Mouse (Mus musculus): ENCODE results near the gene Rhbdd3.

Rhbdd3 gene

DNA sequence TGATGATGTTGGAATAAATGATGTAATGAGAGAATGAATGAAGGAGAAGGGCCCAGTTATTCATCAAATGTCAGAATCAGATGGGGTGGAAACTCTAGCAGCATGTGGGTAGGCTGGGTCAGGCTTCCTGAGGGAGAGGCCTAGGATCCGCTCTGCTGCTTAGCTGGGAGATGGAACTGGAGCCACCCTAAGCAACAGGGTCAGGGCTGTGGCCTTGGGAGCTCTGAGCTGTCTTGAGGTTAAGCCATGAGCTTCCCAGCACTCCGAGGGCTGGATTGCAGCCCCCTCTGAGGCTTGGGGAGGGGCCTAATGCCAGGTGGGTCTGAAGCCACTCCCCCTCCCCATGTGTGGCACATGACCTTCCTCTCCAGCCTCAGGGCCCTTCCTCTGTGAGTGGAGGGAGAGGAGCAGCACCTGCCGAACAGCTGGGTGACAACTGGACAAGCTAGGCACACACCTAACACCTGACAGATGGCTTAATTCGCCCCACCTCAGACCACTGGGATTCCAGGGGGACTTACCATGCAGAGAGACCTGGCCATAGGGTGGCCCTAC lies 31.5 kb downstream of the Rhbdd3 start:
- no peak for DNase-seq

DNA sequence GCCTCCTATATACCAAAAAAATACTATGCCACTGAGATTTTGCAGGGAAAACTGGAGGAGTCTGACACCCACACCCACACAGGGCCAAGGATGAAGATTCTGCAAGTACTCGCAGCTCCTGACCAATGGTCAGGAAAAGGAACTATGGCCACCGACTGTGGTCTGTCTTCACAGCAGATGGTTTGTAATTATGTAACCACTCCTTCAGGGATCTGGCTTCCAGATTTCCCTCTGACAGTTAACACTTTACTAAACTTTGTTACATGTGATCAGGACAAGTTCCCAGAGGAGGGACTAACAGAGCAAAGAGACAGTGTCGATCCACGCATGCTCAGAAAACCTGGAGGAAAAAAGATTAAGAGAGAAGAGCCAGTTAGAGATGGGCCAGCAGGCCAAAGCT lies 34.0 kb downstream of the Rhbdd3 start:
- no peak for DNase-seq

DNA sequence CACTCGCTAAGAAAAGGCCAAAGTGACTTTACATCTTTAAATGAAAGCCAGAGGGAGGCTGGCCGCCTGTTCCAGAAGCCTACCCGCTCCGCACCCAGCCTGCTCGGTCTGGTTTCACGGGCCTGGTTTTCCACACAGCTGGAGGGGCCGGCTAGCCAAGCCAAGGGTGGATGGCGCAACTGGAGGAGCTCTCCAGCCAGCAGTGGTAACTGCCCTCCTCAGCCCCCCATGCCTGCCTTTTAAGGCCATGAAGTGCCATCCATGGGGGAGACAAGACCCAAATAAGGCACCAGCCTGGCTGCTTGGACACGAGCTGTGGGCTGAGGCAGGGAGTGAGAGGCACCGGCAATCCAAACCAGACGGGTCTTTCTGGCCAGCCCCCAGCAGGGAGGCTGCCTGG lies 37.2 kb downstream of the Rhbdd3 start:
- DNase-seq, result no peak

DNA sequence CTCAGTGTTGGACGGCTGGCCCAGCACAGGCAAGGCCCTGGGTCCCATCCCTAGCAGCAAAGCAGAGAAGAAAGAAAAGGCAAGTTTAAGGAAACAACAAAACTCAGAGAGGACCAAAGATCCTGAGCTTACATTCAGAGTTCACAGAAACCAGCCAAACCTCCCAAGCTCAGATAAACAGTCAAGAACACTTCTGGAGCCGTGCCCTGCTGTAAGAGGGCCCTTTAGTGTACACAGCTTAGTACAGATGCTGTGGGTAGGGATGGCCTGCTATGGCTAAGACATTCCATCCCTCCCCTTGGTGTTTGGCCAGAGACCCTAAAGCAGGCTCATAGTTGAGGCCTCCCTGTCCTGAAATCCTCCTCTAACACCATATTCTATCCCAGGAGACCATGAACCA lies 39.9 kb downstream of the Rhbdd3 start:
- no peak for DNase-seq

DNA sequence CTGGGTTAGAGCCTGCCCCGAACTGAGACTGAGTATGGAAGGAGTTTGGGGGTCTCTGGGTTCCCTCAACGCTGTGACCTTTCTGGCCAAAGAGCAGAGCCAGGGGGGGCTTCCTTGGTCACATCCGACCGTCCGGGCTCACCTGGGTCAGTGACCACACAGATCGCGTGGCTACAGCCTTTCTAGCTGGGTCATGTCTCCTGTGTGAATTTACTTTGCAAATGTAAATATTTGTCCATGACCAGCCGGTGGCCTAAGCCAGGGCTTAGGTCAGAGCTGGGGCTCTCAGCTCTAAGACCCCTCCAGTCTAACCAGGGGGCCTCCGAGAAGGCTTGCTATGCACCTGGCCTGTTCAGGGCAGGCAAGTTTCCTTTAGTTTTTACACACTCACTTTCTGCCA lies 40.6 kb downstream of the Rhbdd3 start:
- DNase-seq, result no peak

DNA sequence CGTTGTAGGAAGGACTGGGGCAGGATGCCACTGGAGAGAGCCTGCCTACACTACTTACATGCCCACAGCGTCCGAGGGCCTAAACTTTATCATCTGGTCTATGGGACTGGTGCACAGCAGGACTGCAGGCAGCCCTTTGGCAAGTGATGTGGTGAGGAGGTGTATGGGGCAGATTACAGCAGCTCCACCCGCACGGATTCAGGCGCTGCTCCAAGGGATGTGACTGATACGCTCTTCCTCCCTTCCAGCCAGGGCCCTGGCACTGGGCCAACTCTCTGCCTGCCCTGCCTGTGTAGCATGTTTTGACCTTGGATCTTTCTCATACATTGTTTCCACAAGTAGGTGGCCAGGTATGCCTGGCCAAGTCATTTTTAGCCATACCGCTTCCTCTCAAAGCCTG lies 41.9 kb downstream of the Rhbdd3 start:
- DNase-seq, result peak; percentile 58 to 69

DNA sequence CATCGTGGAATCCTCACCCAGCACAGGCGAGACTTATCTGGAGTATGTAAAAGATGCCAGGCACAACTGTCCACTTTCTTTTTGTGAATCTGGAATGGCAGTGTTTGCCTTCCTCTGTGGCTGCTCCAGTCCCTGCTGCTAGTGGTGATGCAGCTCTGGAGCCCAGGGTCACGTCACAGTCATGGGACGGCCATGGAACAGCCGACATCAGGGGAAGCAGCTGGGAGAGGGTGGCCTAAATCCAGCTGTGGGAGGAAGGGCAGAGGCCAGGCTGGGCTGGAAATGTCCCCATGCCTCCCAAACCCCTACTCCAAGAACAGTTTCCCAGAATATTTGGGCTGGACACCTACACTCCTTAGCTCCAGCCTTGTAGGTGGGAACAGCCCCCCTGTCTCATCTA lies 42.5 kb downstream of the Rhbdd3 start:
- DNase-seq, result no peak

DNA sequence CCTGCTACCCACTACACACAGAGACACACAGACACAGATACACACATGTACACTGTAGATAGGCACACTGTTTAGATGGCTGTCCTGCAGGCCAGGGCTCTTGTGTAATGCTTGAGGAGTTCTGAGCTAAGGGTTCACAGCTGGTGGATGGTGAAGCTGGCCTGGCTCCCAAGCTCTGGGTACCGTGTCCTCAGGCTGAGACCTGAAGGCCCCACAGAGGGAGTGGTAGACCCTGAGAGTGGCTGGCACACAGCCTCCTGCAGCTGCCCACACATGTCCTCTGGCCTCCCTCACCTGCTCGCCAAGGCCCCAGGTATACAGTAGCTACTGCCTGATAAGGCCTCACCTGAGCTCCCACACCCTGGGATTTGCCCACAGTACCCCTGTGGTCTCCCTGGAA lies 43.2 kb downstream of the Rhbdd3 start:
- no peak for DNase-seq

DNA sequence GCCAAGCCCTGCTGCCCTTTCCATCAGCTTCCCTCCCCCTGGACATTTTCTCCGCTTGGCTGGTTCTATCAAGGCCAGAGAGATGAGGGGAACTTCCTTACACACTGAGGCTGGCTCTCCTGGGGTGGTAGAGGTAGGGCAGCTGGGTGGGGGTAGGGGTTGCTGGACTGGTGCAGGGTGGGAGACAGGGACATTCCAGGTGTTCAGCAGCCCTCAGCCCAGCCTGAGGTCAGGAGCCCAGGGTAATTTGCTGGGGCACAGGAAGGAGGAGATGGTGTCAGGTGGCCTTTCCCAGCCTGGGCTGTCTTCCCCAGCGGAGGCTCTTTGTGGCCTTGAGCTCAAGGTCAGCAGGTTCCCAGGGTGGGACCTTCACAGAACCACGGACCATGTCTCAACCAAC lies 46.9 kb downstream of the Rhbdd3 start:
- no peak for DNase-seq

DNA sequence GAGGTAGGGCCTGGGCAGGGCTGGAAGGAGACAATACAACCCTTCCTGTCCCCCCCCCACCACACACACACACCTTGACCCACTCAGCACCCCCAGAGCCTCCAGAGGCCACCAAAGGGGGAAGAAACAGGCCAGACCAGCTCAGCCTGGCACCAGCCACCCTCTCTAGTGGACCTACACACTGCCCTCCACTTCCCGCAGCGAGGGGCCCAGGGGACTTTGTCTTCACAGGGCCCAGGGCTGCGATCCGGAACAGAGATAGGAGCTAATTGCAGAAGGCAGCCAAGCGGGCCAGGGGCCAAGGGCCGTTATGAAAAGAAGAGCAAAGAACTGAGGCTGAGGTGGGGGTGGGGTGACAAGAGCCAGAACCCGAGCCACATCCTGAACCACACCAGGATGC lies 50.5 kb downstream of the Rhbdd3 start:
- no peak for DNase-seq

DNA sequence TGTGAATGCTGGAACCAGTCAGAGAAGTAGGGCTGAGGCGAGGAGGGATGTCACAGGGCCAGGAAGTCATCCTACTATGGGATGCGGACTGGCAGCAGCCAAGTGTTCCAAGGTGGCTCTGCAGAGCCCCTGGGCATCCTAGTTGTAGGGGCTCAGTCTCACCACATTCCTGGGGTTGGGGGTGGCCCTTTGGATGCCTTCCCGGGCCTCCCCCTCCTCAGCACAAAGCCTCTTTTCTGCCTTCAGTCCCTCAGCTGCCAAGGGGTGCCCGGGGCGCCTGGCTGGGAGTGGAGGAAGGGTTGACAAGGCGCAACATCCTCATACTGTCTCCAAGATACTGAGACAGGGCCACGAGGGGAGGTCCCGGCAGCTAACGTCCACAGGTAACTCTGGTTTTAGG lies 51.2 kb downstream of the Rhbdd3 start:
- DNase-seq, result no peak

DNA sequence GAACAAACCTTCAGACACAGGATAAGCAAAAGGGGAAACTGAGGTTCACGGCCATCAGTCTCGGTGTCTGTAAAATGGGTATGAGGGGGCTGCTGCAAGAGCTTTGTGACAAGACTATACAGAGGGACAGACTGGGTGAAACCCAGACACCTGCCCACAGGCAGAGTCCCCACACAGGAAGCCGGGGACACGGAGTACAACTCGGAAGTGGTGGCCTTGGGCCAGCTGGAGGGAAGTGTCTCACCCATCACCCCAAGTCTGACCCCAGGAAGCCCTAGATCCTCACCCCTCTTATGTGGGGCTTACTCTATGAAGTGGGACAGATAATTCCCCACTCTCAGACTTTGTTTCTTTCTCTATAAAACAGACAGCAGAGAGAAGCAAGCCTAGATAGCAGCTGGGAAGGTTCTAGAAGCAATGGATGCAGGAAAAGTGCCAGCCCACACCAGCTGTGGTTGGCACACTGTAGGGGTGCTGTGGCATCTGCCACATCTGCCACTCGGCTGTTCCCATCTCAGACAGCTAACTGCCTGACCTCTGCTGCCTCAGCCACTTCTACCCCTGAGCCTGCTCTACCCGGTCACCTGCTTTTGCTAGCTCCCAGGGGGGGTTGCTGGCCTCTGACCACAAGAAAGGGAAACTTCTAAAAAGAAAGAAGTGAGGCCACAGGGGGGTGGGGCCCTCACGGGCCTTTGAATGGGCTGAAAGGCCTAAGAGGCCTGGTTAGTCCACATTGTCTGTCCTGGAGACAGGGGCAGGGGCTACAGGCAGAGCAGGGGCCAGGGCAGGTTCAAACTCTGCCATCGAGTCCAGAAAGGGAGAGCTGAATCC lies 51.9 kb downstream of the Rhbdd3 start:
- DNase-seq, result no peak

DNA sequence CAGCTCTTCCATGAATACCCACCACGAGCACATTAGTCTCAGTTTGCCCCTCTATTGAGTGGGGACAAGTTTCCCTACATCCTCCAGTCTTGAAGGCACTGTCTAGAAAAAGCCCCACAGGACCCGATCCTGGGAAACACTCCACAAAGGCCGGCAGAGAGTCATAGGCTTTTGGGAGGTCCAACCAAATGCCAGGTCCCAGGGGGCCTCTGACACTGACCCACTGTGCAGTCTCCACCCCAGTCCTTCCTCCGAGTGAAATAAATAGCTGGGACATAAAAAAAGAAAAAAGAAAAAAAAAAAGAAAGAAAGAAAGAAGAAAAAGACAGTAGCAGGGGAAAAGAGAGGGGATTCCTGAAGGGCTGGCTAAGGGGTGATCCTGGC lies 52.5 kb downstream of the Rhbdd3 start:
- DNase-seq, result no peak

DNA sequence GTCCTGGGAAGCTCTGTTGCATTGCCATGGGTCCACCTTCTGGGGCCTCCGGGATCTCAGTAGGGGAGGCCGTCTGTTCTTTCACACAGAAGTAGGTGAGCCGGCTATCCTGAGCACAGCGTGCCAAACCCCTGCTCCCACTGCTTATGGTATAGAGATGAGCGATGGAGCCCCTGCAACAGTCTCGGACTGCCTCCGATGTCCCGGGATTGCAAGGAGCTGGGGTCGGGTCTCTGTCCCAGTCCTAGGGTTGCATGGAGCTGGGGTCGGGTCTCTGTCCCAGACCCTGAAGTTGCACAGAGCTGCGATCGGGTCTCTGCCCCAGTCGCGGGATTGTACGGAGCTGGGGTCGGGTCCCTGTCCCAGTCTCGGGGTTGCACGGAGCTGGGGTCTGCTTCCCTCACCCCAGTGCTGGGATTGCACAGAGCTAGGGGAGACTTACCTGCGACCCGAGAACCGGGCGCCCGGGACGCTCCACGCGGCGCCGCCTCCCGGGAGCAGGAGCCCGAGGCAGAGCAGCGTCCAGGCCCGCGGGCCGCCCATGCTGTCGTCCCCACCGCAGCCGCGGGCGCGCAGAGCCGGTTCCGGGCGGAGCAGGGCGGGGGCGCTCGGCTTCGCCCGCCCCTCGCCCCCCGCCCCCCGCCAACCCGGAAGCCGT lies 53.1 kb downstream of the Rhbdd3 start, which contains the start of gene Emid1:
TSS of gene Emid1 (minus strand) at position 578 of the 658 bp plus-strand sequence.
- DNase-seq, result no peak

DNA sequence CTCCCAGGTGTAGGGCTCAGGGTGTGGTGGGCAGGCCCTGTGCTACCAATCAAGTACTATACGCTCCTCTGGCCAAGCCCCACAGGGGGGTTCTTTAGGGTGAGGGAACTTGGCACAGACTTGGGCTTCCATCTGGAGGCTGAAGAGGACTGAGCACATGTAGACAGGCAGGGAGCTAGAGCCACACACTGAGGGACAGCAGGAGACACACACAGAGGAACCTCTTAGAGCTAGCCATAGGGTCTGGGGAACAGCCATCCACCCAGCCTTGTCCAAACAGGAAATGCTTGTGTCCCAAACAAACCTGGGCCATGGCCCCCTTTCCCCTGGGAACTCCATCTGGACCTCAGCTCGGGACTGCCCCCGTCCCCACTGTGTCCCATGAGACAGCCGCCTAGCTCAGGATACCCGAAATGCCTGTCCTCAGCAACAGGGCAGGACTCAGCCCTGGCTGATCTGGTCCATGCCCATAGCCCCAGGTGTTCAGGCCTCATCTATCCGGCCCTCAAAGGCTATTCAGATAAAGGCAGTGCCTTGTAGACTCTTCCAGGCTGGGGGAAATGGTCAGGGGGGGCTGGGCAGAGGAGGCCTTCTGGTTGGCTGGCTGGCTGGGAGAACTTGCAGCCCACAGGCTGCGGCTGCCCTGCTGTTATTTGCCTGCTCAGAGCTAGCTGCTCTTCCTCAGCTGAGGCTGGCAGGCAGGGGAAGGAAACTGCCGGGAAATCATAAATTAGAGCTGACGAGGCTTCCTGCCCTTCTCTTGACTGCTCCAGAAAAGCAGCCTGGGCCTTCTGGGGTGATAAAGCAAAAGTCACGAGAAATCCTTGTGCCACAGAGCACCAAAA lies 56.5 kb downstream of the Rhbdd3 start:
- DNase-seq, result peak; percentile 49 to 57
